Mouse (Mus musculus): Measurements from ENCODE around the gene Slc45a3.

Gene Slc45a3

GRCm38 (mm10) chr1:132026925-132027646 is 64.3 kb downstream of the Slc45a3 start:
- DNase-seq (ENCODE audit: low read depth, low spot score), result no peak

- no peak for DNase-seq (ENCODE audit: low read depth, low spot score)
Measured at GRCm38 (mm10) chr1:132027978-132028377, 65.2 kb downstream of the Slc45a3 start.

GRCm38 (mm10) chr1:132028413-132028812 is 65.6 kb downstream of the Slc45a3 start:
- no peak for DNase-seq (ENCODE audit: low read depth, low spot score)

- DNase-seq (ENCODE audit: low read depth, low spot score), result no peak
Measured at GRCm38 (mm10) chr1:132030574-132030973, 67.8 kb downstream of the Slc45a3 start.

GRCm38 (mm10) chr1:132032172-132032571 is 69.4 kb downstream of the Slc45a3 start:
- DNase-seq (ENCODE audit: low read depth, low spot score), result no peak

All from mesoderm, embryonic 11.5 days (tissue).